Mouse (Mus musculus) liver, embryonic 14.5 days (tissue): ENCODE data around the gene Rtn4.

Source experiments
- CTCF ChIP-seq: IDR thresholded peaks from 2 replicates; pipeline ENCODE4 v1.5.1; 2016; ENCODE audit warnings: antibody characterized with exemption, low read depth, control low read depth
- EP300 ChIP-seq: IDR thresholded peaks from 2 replicates; pipeline ENCODE4 v1.6.1; 2016; ENCODE audit warnings: antibody characterized with exemption, low read depth

DNA sequence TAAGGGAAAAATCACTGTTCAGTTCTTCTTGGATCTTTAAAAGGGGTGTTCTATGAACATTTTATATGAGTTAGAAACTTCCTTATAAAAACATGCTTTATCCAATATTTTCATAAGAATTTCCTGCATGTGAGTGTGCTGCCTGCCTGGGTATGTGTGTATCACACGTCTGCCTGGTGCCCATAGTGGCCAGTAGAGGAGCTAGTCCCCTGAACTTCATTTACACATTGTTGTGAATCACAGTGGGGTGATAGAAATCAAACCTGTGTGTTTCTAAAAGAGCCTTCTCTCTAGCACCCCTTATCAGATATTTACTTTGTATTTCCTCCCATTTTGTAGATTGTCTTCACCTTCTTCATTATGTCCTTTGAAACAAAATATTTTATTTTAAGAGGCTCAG lies 32.9 kb downstream of the Rtn4 start:
- TF ChIP-seq EP300 (no peak), CTCF (no peak)
